Mouse (Mus musculus): ENCODE measurements around the gene Hoxd9. TPM values are rescaled to one million over a fixed set of nuclear protein-coding genes. Genes with fewer than 3 reads are reported as not detected.

Gene Hoxd9
- polyA plus RNA-seq, 1 experiment: not detected

GRCm38 (mm10) chr2:74709465-74710419, 12.2 kb downstream of the Hoxd9 start:
- TF ChIP-seq POLR2A (IDR thresholded peaks at IDR 0.05; ENCODE audit: extremely low read depth, insufficient read depth, low read length): no peak
- no peak for TF ChIP-seq CTCF (IDR thresholded peaks at IDR 0.05; ENCODE audit: extremely low read depth, insufficient read depth, low read length)
- Histone ChIP-seq H3K4me3 (ENCODE audit: insufficient read depth, low read length) (no peak overlapping the region), H3K4me1 (ENCODE audit: control insufficient read depth, insufficient read depth, low read length) (no peaks in the 10 kb centered on the region), H3K27ac (ENCODE audit: insufficient read depth, low read length) (no peak overlapping the region)

- H3K27ac ChIP-seq (ENCODE audit: insufficient read depth, low read length): no peak overlapping the region
- no peaks in the 10 kb centered on the region for H3K4me1 ChIP-seq (ENCODE audit: control insufficient read depth, insufficient read depth, low read length)
- TF ChIP-seq CTCF (IDR thresholded peaks at IDR 0.05; ENCODE audit: extremely low read depth, insufficient read depth, low read length): no peak
- TF ChIP-seq POLR2A (IDR thresholded peaks at IDR 0.05; ENCODE audit: extremely low read depth, insufficient read depth, low read length): no peak
- H3K4me3 ChIP-seq (ENCODE audit: insufficient read depth, low read length): no peak overlapping the region
Measured at GRCm38 (mm10) chr2:74710929-74711543, 13.5 kb downstream of the Hoxd9 start.

- no peak within 1 kb of the TSS for H3K4me3 ChIP-seq (ENCODE audit: insufficient read depth, low read length)
- TF ChIP-seq CTCF (IDR thresholded peaks at IDR 0.05; ENCODE audit: extremely low read depth, insufficient read depth, low read length) (no peak), POLR2A (IDR thresholded peaks at IDR 0.05; ENCODE audit: extremely low read depth, insufficient read depth, low read length) (no peak)
- no peaks in the 10 kb centered on the region for H3K4me1 ChIP-seq (ENCODE audit: control insufficient read depth, insufficient read depth, low read length)
- no peak within 1 kb of the TSS for H3K27ac ChIP-seq (ENCODE audit: insufficient read depth, low read length)
Measured at GRCm38 (mm10) chr2:74711721-74712621, 14.4 kb downstream of the Hoxd9 start, which contains the start of the genes Hoxd3 and Hoxd4. Gene Hoxd3, plus strand, starts transcription at chr2:74711927. Gene Hoxd4, plus strand, starts transcription at chr2:74711929.

- TF ChIP-seq POLR2A (IDR thresholded peaks at IDR 0.05; ENCODE audit: extremely low read depth, insufficient read depth, low read length): no peak
- no peak for TF ChIP-seq CTCF (IDR thresholded peaks at IDR 0.05; ENCODE audit: extremely low read depth, insufficient read depth, low read length)
- Histone ChIP-seq H3K4me3 (ENCODE audit: insufficient read depth, low read length) (no peak overlapping the region), H3K27ac (ENCODE audit: insufficient read depth, low read length) (no peak overlapping the region), H3K4me1 (ENCODE audit: control insufficient read depth, insufficient read depth, low read length) (no peaks in the 10 kb centered on the region)
Measured at GRCm38 (mm10) chr2:74713239-74714150, 16.0 kb downstream of the Hoxd9 start.

GRCm38 (mm10) chr2:74714156-74714789, 16.7 kb downstream of the Hoxd9 start:
- Histone ChIP-seq H3K4me3 (ENCODE audit: insufficient read depth, low read length) (no peak overlapping the region), H3K27ac (ENCODE audit: insufficient read depth, low read length) (no peak overlapping the region), H3K4me1 (ENCODE audit: control insufficient read depth, insufficient read depth, low read length) (no peaks in the 10 kb centered on the region)
- TF ChIP-seq CTCF (IDR thresholded peaks at IDR 0.05; ENCODE audit: extremely low read depth, insufficient read depth, low read length): no peak
- no peak for TF ChIP-seq POLR2A (IDR thresholded peaks at IDR 0.05; ENCODE audit: extremely low read depth, insufficient read depth, low read length)

GRCm38 (mm10) chr2:74714881-74715280, 17.4 kb downstream of the Hoxd9 start:
- Histone ChIP-seq H3K4me3 (ENCODE audit: insufficient read depth, low read length) (no peak overlapping the region), H3K27ac (ENCODE audit: insufficient read depth, low read length) (no peak overlapping the region), H3K4me1 (ENCODE audit: control insufficient read depth, insufficient read depth, low read length) (no peaks in the 10 kb centered on the region)
- no peak for TF ChIP-seq POLR2A (IDR thresholded peaks at IDR 0.05; ENCODE audit: extremely low read depth, insufficient read depth, low read length)
- TF ChIP-seq CTCF (IDR thresholded peaks at IDR 0.05; ENCODE audit: extremely low read depth, insufficient read depth, low read length): no peak

- TF ChIP-seq CTCF (IDR thresholded peaks at IDR 0.05; ENCODE audit: extremely low read depth, insufficient read depth, low read length): peak; percentile 75
- no peak for TF ChIP-seq POLR2A (IDR thresholded peaks at IDR 0.05; ENCODE audit: extremely low read depth, insufficient read depth, low read length)
- Histone ChIP-seq H3K4me3 (ENCODE audit: insufficient read depth, low read length) (no peak overlapping the region), H3K27ac (ENCODE audit: insufficient read depth, low read length) (no peak overlapping the region), H3K4me1 (ENCODE audit: control insufficient read depth, insufficient read depth, low read length) (no peaks in the 10 kb centered on the region)
Measured at GRCm38 (mm10) chr2:74715504-74716241, 18.1 kb downstream of the Hoxd9 start.

All from cortical plate, adult 2 months (tissue).